Mouse (Mus musculus) liver, embryonic 14.5 days (tissue): ENCODE data around the gene Klf5. TPM values are rescaled to one million over a fixed set of nuclear protein-coding genes. Genes with fewer than 3 reads are reported as not detected.

ENCODE experiments used
- ATAC-seq: fragments of 200-750 bp; cut with Nextera tagmentation; 2 replicates; pipeline ENCODE4 v1.8.0; 2017; ENCODE audit warnings: moderate number of reproducible peaks, mild to moderate bottlenecking, moderate library complexity; ENCODE audit not compliant: insufficient read depth
- DNase-seq, 3 experiments: peaks; one replicate each; pipeline ENCODE4 v3.0.0-alpha.2; 2012 to 2013; ENCODE audit warnings: low read depth in 3 of 3, low spot score in 3 of 3
- H3K27ac ChIP-seq: fragments of 300-500 bp; sonication (generic); 2 replicates; pipeline ENCODE4 v1.5.1; 2014; ENCODE audit warnings: moderate library complexity, mild to moderate bottlenecking, control low read depth, inconsistent platforms
- H3K27me3 ChIP-seq: fragments of 300-500 bp; sonication (generic); 2 replicates; pipeline ENCODE4 v1.6.1; 2014; ENCODE audit warnings: mild to moderate bottlenecking, low read length, moderate library complexity; ENCODE audit not compliant: control insufficient read depth, insufficient read depth
- H3K36me3 ChIP-seq: fragments of 300-500 bp; sonication (generic); replicated peaks from 2 replicates; pipeline ENCODE4 v1.6.1; 2014; ENCODE audit warnings: low read depth; ENCODE audit not compliant: control insufficient read depth, insufficient read depth
- H3K4me1 ChIP-seq, 2 experiments: fragments of 200-500 bp in 1 of 2; fragments of 300-500 bp in 1 of 2; sonication (generic) in 1 of 2; replicated peaks; 2 replicates each; pipeline ENCODE4 v1.6.1; 2012 to 2014; ENCODE audit warnings: antibody characterized with exemption in 1 of 2, inconsistent platforms in 1 of 2, low read length in 1 of 2; ENCODE audit not compliant: control insufficient read depth in 2 of 2, insufficient read depth in 2 of 2
- H3K4me2 ChIP-seq: fragments of 300-500 bp; sonication (generic); 2 replicates; pipeline ENCODE4 v1.6.1; 2014; ENCODE audit warnings: low read depth, mild to moderate bottlenecking, control low read depth, moderate library complexity
- H3K4me3 ChIP-seq, 2 experiments: fragments of 200-500 bp in 1 of 2; fragments of 300-500 bp in 1 of 2; sonication (generic) in 1 of 2; 2 replicates each; pipeline ENCODE4 v1.5.1; 2012 to 2014; ENCODE audit warnings: low read depth in 2 of 2, low read length in 2 of 2, mild to moderate bottlenecking in 2 of 2, control low read depth in 1 of 2, inconsistent platforms in 1 of 2, moderate library complexity in 1 of 2; ENCODE audit not compliant: insufficient read depth in 1 of 2
- H3K9ac ChIP-seq: fragments of 300-500 bp; sonication (generic); replicated peaks from 2 replicates; pipeline ENCODE4 v1.6.1; 2014; ENCODE audit warnings: mild to moderate bottlenecking, control low read depth, moderate library complexity
- H3K9me3 ChIP-seq: fragments of 300-500 bp; sonication (generic); 2 replicates; pipeline ENCODE4 v1.6.1; 2016; ENCODE audit warnings: low read length, mixed read lengths; ENCODE audit not compliant: control insufficient read depth
- CTCF ChIP-seq: IDR thresholded peaks from 2 replicates; pipeline ENCODE4 v1.5.1; 2016; ENCODE audit warnings: antibody characterized with exemption, low read depth, control low read depth
- EP300 ChIP-seq: IDR thresholded peaks from 2 replicates; pipeline ENCODE4 v1.6.1; 2016; ENCODE audit warnings: antibody characterized with exemption, low read depth
- WGBS: fragments of 180-500 bp; shearing (Covaris S2); extraction: QIAGEN DNeasy Blood & Tissue Kit; methylation state at CpG from one replicate; pipeline ENCODE4 v1.1.7; 2014; ENCODE audit not compliant: insufficient replicate concordance; 5-methylcytosine and 5-hydroxymethylcytosine counted together
- polyA plus RNA-seq, 2 experiments: library from polyadenylated mRNA; depleted of rRNA in 1 of 2; stranded (reverse) in 1 of 2; unstranded in 1 of 2; fragments of >200 nt; fragmentation: Nextera tagmentation in 1 of 2; extraction: Ambion mirVana in 1 of 2; gene quantifications; 2 replicates each; pipeline versions ENCODE4 v1.2.1 to v1.2.3; 2012 to 2014

Klf5 gene
- polyA plus RNA-seq, 2 experiments: 0.60 to 1.3 TPM

GRCm38 (mm10) chr14:99280825-99281433, 17.6 kb upstream of the Klf5 start:
- TF ChIP-seq EP300 (no peak), CTCF (no peak)
- 33% methylated on average over 5 of the region's 5 CpGs for WGBS
- ATAC-seq (no peak), DNase-seq (no peak)
- Histone ChIP-seq H3K4me2 (no peak overlapping the region), H3K9me3 (no peaks in the 10 kb centered on the region), H3K27ac (no peak overlapping the region), H3K27me3 (no peaks in the 10 kb centered on the region), H3K4me3 (no peak overlapping the region), H3K9ac (no peak overlapping the region), H3K4me1 (peaks cover 0 to 4% of the 10 kb centered on the region in 2 experiments; a peak in 2 of 4 replicates), H3K36me3 (no peaks in the 10 kb centered on the region)

- Histone ChIP-seq H3K9ac (no peak overlapping the region), H3K36me3 (no peaks in the 10 kb centered on the region), H3K9me3 (no peaks in the 10 kb centered on the region), H3K27me3 (no peaks in the 10 kb centered on the region), H3K4me2 (no peak overlapping the region), H3K4me3 (no peak overlapping the region), H3K4me1 (peaks cover 0 to 2% of the 10 kb centered on the region in 2 experiments; a peak in 1 of 4 replicates), H3K27ac (no peak overlapping the region)
- DNase-seq: no peak
- 59% methylated on average over 4 of the region's 4 CpGs for WGBS
- ATAC-seq: no peak
- no peak for TF ChIP-seq EP300
- no peak for TF ChIP-seq CTCF
Measured at GRCm38 (mm10) chr14:99285486-99285885, 13.0 kb upstream of the Klf5 start.

- ATAC-seq (no peak), DNase-seq (no peak)
- H3K4me3 ChIP-seq: no peak overlapping the region
- no peaks in the 10 kb centered on the region for H3K9me3 ChIP-seq
- H3K27me3 ChIP-seq: peaks cover under 1% of the 10 kb centered on the region; the same call in 1 of the 2 replicates
- H3K27ac ChIP-seq: no peak overlapping the region
- H3K4me1 ChIP-seq: no peaks in the 10 kb centered on the region; a peak in 1 of 4 replicates
- 73% methylated on average over 5 of the region's 5 CpGs for WGBS
- H3K4me2 ChIP-seq: no peak overlapping the region
- H3K36me3 ChIP-seq: no peaks in the 10 kb centered on the region
- no peak overlapping the region for H3K9ac ChIP-seq
- TF ChIP-seq CTCF (no peak), EP300 (no peak)
Measured at GRCm38 (mm10) chr14:99292176-99292575, 6.3 kb upstream of the Klf5 start.

GRCm38 (mm10) chr14:99294424-99294823, 4.1 kb upstream of the Klf5 start:
- Histone ChIP-seq H3K9ac (no peak overlapping the region), H3K4me2 (no peak overlapping the region), H3K27ac (no peak overlapping the region), H3K9me3 (no peaks in the 10 kb centered on the region), H3K4me3 (no peak overlapping the region), H3K4me1 (peaks cover 0 to 2% of the 10 kb centered on the region in 2 experiments; a peak in 1 of 4 replicates), H3K27me3 (peaks cover 23% of the 10 kb centered on the region), H3K36me3 (no peaks in the 10 kb centered on the region)
- DNase-seq (no peak), ATAC-seq (no peak)
- TF ChIP-seq CTCF (no peak), EP300 (no peak)
- 71% methylated on average over 8 of the region's 8 CpGs for WGBS

GRCm38 (mm10) chr14:99295606-99296341, 2.7 kb upstream of the Klf5 start:
- WGBS: 55% methylated on average over 15 of the region's 15 CpGs
- Histone ChIP-seq H3K9ac (no peak overlapping the region), H3K4me2 (no peak overlapping the region), H3K4me3 (no peak overlapping the region), H3K4me1 (peaks cover 0 to 2% of the 10 kb centered on the region in 2 experiments; a peak in 1 of 4 replicates), H3K36me3 (no peaks in the 10 kb centered on the region), H3K27ac (no peak overlapping the region), H3K27me3 (peaks cover 35% of the 10 kb centered on the region), H3K9me3 (no peaks in the 10 kb centered on the region)
- TF ChIP-seq EP300 (no peak), CTCF (no peak)
- no peak for ATAC-seq
- DNase-seq: no peak
